Mouse (Mus musculus) neural tube, embryonic 11.5 days (tissue): ENCODE results near the gene Hoxd11. TPM values are rescaled to one million over a fixed set of nuclear protein-coding genes. Genes with fewer than 3 reads are reported as not detected.

Experiments used
- ATAC-seq: fragments of 200-750 bp; cut with Nextera tagmentation; 2 replicates; pipeline ENCODE4 v1.8.0; 2017; ENCODE audit warnings: moderate number of reproducible peaks, mild to moderate bottlenecking, moderate TSS enrichment, moderate library complexity; ENCODE audit not compliant: insufficient read depth, low FRiP score, low TSS enrichment
- DNase-seq: peaks from one replicate; pipeline ENCODE4 v3.0.0-alpha.2; 2015; ENCODE audit warnings: low spot score
- H3K27ac ChIP-seq: fragments of 300-500 bp; sonication (generic); 2 replicates; pipeline ENCODE4 v1.5.1; 2014; ENCODE audit warnings: low read depth, mild to moderate bottlenecking, low read length
- H3K27me3 ChIP-seq: fragments of 300-500 bp; sonication (generic); 2 replicates; pipeline ENCODE4 v1.6.1; 2014; ENCODE audit warnings: mild to moderate bottlenecking, low read length, mixed read lengths; ENCODE audit not compliant: control insufficient read depth, insufficient read depth
- H3K36me3 ChIP-seq: fragments of 300-500 bp; sonication (generic); 2 replicates; pipeline ENCODE4 v1.6.1; 2014; ENCODE audit warnings: mild to moderate bottlenecking, low read length, moderate library complexity, mixed read lengths; ENCODE audit not compliant: control insufficient read depth, insufficient read depth
- H3K4me1 ChIP-seq: fragments of 300-500 bp; sonication (generic); 2 replicates; pipeline ENCODE4 v1.6.1; 2014; ENCODE audit warnings: low read length, mixed read lengths; ENCODE audit not compliant: control insufficient read depth, insufficient read depth
- H3K4me2 ChIP-seq: fragments of 300-500 bp; sonication (generic); 2 replicates; pipeline ENCODE4 v1.6.1; 2014; ENCODE audit warnings: low read depth, mild to moderate bottlenecking, moderate library complexity
- H3K4me3 ChIP-seq: fragments of 300-500 bp; sonication (generic); 2 replicates; pipeline ENCODE4 v1.5.1; 2014; ENCODE audit warnings: low read depth, low read length
- H3K9ac ChIP-seq: fragments of 300-500 bp; sonication (generic); 2 replicates; pipeline ENCODE4 v1.6.1; 2014; ENCODE audit warnings: mild to moderate bottlenecking, low read length
- H3K9me3 ChIP-seq: fragments of 300-500 bp; sonication (generic); 2 replicates; pipeline ENCODE4 v1.6.1; 2016; ENCODE audit warnings: low read length; ENCODE audit not compliant: control insufficient read depth
- WGBS: fragments of 180-500 bp; shearing (Covaris S2); extraction: QIAGEN DNeasy Blood & Tissue Kit; methylation state at CpG from one replicate; pipeline ENCODE4 v1.1.7; 2014; 5-methylcytosine and 5-hydroxymethylcytosine counted together
- polyA plus RNA-seq: library from polyadenylated mRNA; unstranded; fragments of >200 nt; fragmentation: Nextera tagmentation; extraction: Ambion mirVana; gene quantifications from 2 replicates; pipeline ENCODE4 v1.2.1, GENCODE M21; 2014

Gene Hoxd11
- polyA plus RNA-seq, 1 experiment from 2014 or later, result 8.5 TPM

- Histone ChIP-seq H3K27me3 (peaks cover 70% of the 10 kb centered on the region), H3K27ac (peak overlapping the region; percentile 74), H3K36me3 (no peaks in the 10 kb centered on the region), H3K9me3 (no peaks in the 10 kb centered on the region), H3K4me2 (peak overlapping the region; percentile 76), H3K4me1 (peaks cover 9% of the 10 kb centered on the region; the same call in 1 of the 2 replicates), H3K9ac (peak overlapping the region; percentile 89), H3K4me3 (peak overlapping the region; percentile 63)
- ATAC-seq (no peak), DNase-seq (peak; percentile 46)
- 3% methylated on average over 23 of the region's 23 CpGs for WGBS
These were observed 20.5 kb downstream of the Hoxd11 start for GRCm38 (mm10) chr2:74699664-74700545.

DNA sequence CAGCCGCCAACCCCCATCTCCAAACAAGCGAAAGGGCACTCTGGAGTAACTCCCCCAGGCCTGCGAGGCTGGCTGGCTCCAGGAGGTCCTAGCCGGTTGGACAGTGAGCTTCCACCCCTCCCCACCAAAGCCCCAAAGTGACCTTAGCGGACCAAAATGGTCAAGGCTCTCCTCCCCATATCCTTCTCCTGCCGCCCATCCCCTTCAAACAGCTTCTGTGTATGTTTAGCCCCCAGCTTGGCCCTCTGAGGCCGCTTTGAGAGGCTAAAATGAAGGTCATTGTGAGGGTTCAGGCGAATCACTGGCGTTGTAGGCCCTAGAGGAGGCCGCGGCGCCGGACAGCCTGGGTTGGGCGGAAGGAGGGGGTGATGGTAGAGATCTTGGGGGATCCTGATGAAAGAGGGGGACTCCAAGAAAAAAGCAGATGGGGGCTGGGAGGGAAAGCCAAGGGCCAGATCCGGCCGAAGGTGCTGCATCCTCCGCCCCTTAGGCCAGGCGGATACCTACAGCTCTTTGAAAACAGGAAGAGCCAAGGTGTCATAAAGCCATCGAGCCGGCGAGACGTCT lies 21.3 kb downstream of the Hoxd11 start:
- H3K4me2 ChIP-seq, result peak overlapping the region; percentile 76
- WGBS, result 2% methylated on average over 22 of the region's 22 CpGs
- ATAC-seq, result no peak
- peak overlapping the region; percentile 63 for H3K4me3 ChIP-seq
- H3K9ac ChIP-seq, result peak overlapping the region; percentile 89
- H3K27me3 ChIP-seq, result peaks cover 63% of the 10 kb centered on the region
- peak overlapping the region; percentile 74 for H3K27ac ChIP-seq
- H3K36me3 ChIP-seq, result no peaks in the 10 kb centered on the region
- peak; percentile 18 for DNase-seq
- H3K9me3 ChIP-seq, result no peaks in the 10 kb centered on the region
- peaks cover 9% of the 10 kb centered on the region; the same call in 1 of the 2 replicates for H3K4me1 ChIP-seq

- Histone ChIP-seq H3K4me2 (peak overlapping the region; percentile 85), H3K9ac (no peak overlapping the region)
These were observed 22.8 kb downstream of the Hoxd11 start for GRCm38 (mm10) chr2:74701949-74702819.

DNA sequence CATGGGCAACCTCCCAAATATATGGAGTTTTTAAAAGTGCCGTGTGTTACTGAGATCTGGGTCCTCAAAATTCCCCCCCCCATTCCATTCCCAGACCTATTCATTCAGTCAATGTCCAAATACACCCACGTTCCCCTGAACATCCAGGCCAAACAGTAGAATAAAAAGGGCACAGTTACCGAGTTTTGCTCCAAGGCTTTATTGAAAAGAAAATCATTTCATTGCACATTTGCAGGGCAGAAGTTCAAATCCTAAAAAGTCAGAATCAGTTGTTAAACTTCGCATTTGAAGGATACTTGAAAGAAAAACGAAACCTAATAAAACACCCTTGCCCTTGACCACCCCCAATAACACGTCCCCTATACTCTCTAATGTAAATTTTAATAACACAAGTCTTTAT lies 23.5 kb downstream of the Hoxd11 start:
- H3K9ac ChIP-seq, result no peak overlapping the region; the same call in 1 of the 2 replicates
- peaks cover 46% of the 10 kb centered on the region for H3K27me3 ChIP-seq
- H3K9me3 ChIP-seq, result no peaks in the 10 kb centered on the region
- H3K4me3 ChIP-seq, result no peak overlapping the region
- peaks cover 7% of the 10 kb centered on the region; the same call in 1 of the 2 replicates for H3K4me1 ChIP-seq
- ATAC-seq, result no peak
- H3K4me2 ChIP-seq, result peak overlapping the region; percentile 85
- DNase-seq, result no peak
- 17% methylated on average over 6 of the region's 6 CpGs for WGBS
- H3K27ac ChIP-seq, result no peak overlapping the region
- H3K36me3 ChIP-seq, result no peaks in the 10 kb centered on the region

More at GRCm38 (mm10) chr2:74701949-74702819, 22.8 kb downstream of the Hoxd11 start:
- no peak for ATAC-seq
- 11% methylated on average over 17 of the region's 17 CpGs for WGBS
- Histone ChIP-seq H3K4me3 (no peak overlapping the region), H3K9me3 (no peaks in the 10 kb centered on the region), H3K27ac (no peak overlapping the region), H3K4me1 (peaks cover 7% of the 10 kb centered on the region; the same call in 1 of the 2 replicates), H3K36me3 (no peaks in the 10 kb centered on the region), H3K27me3 (peaks cover 52% of the 10 kb centered on the region)
- peak; percentile 86 for DNase-seq

DNA sequence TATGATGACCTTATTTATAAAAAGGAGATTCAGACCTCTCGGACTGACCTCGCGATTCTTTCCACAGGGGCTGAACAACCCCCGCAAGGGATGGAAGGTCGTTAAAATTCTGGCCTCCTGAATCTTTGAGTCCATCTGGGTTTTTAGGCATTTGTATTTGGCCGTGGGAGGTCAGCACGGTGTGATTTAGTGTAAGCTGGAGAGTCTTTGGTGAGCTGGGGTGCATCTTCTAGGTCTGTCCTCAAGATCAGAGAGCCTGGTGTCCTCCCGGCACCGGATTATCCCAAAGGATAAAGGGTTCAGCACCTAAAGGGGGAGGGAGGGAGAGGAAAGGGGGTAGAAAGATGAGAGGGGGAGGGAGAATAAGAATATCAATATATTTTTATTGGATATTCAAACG lies 24.0 kb downstream of the Hoxd11 start:
- peaks cover 43% of the 10 kb centered on the region for H3K27me3 ChIP-seq
- H3K9me3 ChIP-seq, result no peaks in the 10 kb centered on the region
- DNase-seq, result peak; percentile 32
- WGBS, result 6% methylated on average over 10 of the region's 10 CpGs
- peak overlapping the region; percentile 99 for H3K9ac ChIP-seq
- no peaks in the 10 kb centered on the region for H3K36me3 ChIP-seq
- H3K27ac ChIP-seq, result peak overlapping the region; percentile 100
- peak overlapping the region; percentile 85 for H3K4me2 ChIP-seq
- no peak for ATAC-seq
- peaks cover 9% of the 10 kb centered on the region for H3K4me1 ChIP-seq
- peak overlapping the region; percentile 83 for H3K4me3 ChIP-seq

DNA sequence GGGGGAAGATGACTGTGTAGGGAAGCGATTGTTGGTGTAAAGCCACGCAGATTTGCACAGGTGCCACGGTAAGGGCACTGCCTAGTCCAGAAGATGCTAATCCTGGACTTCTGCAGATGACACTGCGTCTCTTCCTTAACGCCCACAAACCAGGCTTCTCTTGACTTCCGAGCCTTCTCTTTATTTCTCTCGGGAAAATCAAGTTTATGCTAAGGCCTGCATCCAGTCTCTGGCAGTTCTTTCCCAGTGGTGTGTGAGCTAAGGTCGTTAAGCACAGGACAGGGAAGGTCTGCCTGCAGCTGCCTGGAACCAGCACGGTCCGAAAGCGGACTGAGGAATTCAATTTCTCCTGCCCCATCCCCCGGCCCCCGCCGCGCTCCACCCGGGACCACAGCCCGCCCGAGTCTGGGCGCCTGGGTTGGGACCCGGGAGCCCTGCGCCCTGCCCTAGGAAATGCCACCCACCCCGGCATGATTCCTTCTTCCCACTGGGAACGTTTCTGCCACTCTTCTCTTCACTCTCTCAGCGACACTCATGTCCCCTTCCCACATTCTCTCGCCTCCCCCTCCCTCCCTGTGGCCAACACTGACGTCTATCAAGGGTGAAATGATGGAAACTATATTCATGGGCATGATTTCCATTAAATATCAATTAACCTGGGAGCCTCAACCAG lies 24.5 kb downstream of the Hoxd11 start:
- DNase-seq (peak; percentile 50), ATAC-seq (peak; percentile 8; the same call in 1 of the 2 replicates)
- H3K36me3 ChIP-seq, result no peaks in the 10 kb centered on the region
- no peaks in the 10 kb centered on the region for H3K9me3 ChIP-seq
- H3K4me3 ChIP-seq, result peak overlapping the region; percentile 83
- H3K9ac ChIP-seq, result peak overlapping the region; percentile 99
- WGBS, result 2% methylated on average over 26 of the region's 26 CpGs
- peaks cover 44% of the 10 kb centered on the region for H3K27me3 ChIP-seq
- peaks cover 14% of the 10 kb centered on the region for H3K4me1 ChIP-seq
- H3K27ac ChIP-seq, result peak overlapping the region; percentile 100
- H3K4me2 ChIP-seq, result peak overlapping the region; percentile 85

DNA sequence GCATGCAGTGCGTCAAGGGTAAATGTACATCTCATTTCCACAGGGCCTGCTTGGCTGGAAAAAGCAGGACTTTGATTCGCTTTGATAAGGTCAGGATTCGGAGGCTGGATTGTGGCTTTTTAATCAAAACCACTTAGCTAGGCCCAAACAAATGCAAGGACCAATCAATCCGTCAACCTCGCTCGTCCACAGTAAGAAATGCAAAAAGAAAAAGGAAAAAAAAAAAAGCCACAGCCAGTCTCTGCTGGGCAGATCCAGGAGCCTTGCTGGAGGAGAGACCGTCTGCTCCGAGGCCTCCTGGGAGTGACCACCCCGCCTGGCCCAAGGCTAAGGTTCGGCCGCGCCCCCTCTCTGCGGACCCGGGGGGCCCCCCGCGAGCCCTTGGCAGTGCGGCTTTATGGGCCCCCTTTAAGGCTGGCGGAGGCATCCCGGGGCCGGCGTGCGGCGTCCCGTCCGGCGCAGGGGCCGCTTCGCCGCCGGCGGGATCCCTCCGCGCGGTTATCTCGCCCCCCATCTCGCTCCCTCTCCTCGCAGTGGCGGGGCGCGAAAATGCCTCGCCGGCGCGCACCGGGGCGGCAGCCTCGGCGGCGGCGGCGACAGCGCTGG lies 25.1 kb downstream of the Hoxd11 start, which contains the start of gene Hoxd8:
Gene Hoxd8 (plus strand): TSS at position 223 of the 606 bp plus-strand sequence.
- ATAC-seq, result peak; percentile 42
- H3K9ac ChIP-seq, result peak within 1 kb of the TSS; percentile 99
- H3K27me3 ChIP-seq, result peaks cover 38% of the 10 kb centered on the region
- no peaks in the 10 kb centered on the region for H3K36me3 ChIP-seq
- under 1% methylated on average over 43 of the region's 52 CpGs for whole genome bisulfite sequencing
- peak within 1 kb of the TSS; percentile 83 for H3K4me3 ChIP-seq
- H3K4me2 ChIP-seq, result peak within 1 kb of the TSS; percentile 85
- peaks cover 20% of the 10 kb centered on the region for H3K4me1 ChIP-seq
- H3K27ac ChIP-seq, result peak within 1 kb of the TSS; percentile 100
- peak; percentile 87 for DNase-seq
- H3K9me3 ChIP-seq, result no peaks in the 10 kb centered on the region
